Mouse (Mus musculus): ENCODE results near the gene Lrrk1.

Lrrk1 gene

GRCm38 (mm10) chr7:66222621-66223091 lies 165.5 kb downstream of the Lrrk1 start:
- no peak for DNase-seq

DNA sequence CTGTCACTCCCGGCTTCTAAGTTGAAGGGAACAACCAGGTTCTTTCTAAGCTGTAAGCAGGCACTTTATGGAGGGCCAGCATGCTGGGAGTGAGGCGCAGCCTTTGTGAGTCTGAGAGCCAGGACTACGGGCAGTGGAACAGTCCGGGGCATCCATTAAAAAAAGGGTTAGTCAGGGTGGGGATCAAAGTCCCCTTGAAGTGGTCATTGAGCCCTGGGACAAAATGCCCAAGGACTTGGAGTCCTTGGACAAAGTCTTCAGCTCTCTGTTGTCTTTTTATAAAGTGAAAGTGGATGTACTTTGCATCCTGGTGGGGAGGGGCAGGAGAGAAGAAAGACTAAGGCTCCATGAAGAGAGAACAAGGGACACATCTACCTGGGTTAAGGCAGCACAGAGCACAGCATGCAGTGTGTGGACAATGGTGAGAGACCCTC lies 168.3 kb downstream of the Lrrk1 start:
- DNase-seq, result no peak

DNA sequence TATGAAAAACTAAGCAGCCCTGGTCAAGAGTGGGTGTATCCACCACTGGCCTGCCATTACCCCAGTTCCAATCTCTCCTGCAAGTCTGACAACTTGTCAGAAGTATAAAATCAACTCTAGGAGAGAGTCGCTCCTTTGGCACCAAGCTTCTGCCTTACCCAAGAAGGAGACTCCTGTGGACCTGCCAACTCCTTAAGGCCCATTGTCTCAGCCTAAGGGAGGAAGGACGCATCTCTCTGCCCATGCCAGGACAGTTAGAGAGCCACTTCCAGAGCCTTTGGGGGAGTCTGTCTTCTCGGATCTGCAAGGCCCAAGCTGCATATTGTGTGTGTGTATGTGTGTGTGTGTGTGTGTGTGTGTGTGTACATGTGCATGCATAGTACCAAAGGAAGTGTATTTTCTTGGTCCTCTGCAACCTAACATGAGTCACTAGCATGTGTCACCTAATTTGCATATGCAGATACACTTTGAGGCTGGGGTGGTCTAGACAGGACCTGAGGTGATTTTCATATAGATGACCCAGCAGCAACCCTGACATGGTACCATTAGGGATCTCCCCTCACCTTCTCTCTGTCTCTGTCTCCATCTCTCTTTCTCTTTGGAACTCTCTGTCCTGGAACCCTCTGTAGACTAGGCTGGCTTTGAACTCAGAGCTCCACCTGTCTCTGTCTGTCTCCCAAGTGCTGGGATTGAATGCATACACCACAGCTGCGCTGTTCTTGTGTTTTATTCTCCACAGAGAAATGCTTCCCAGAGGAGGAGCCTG lies 168.9 kb downstream of the Lrrk1 start:
- DNase-seq, result peak; percentile 40 to 41

DNA sequence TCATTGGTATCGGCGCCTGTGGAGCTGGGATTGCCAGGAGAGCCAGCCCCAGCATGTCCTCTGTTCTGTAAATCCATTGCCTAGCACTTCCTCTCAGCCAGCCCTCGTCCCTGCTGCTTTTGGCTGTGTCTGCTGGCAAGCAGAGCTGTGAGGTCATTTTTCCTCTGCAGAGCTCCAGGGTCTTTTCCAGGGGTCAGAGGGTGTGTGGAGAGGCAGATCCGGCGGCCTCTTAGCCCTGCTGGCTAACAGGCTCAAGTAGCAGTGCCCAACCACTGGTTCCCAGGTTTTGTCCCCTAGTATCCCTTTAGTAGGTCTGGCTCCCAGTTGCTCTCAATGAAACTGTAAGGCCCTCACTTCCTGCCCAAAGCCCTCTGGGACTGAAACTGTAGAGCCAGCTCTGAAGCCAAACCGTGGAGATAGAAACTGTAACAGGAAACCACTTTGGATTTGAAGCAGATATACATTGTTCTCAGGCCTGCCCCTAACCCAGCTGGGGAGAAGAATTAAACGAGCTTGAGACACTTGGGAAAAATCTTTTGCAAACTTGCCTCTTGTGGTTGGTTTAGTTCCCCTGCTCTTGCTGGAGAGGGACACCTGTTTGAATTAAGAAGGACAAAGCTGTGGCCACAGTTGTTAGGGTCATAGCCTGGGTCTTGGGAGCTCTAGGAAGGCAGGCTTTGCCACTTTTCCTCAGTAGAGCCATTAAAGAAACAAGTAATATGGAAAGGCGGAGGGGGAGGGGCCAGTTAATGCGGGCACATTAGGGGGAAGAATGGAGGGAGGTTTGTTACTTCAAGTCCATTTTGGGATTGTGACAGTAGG lies 169.7 kb downstream of the Lrrk1 start:
- no peak for DNase-seq

DNA sequence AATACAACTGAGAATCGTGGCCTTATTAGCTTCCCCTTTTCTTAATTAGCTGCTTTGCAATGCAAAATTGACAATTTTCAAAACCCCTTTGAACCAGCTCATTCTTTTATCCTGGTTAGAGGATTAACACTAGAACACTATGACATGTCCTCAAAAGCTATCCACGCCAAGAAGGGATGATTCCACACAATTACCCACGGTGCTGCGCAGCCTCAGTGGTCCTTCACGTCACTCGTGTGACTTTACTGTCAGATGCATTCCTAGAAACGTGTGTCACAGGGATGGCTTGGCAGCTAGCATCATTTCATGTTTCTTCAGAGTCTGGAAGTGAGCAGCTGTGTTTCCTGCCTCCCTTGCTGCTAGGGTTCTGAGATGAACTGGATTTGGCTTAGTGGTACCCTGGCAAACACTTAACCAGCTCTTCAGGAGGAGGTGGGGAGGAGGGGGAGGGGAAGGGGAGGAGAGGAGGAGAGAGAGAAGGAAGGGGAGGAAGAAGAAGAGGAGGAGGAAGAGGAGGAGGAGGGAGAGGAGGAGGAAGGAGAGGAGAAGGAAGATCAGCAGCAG lies 170.5 kb downstream of the Lrrk1 start:
- no peak for DNase-seq

DNA sequence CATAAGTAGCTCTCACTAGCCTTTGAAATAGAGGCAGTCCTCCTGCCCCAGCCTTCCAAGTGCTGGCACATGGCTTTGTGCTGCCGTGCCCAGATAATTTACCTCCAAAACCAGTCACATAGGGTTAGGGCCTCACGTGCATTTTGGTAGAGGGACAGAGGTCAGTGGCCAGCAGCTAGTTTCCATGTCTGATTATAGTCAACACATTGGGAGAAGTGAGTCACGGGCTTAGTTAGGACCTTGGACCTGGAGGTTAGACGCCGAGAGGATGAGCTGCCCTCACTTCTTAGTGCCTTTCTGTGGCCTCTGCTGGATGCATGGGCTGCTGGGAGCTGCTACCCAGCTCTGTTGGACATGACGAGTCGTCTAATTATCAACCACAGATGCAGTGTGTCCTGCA lies 171.1 kb downstream of the Lrrk1 start:
- DNase-seq, result no peak

- DNase-seq, result no peak
Measured at GRCm38 (mm10) chr7:66215911-66216310, 172.2 kb downstream of the Lrrk1 start.

GRCm38 (mm10) chr7:66214477-66214876 lies 173.7 kb downstream of the Lrrk1 start:
- no peak for DNase-seq

DNA sequence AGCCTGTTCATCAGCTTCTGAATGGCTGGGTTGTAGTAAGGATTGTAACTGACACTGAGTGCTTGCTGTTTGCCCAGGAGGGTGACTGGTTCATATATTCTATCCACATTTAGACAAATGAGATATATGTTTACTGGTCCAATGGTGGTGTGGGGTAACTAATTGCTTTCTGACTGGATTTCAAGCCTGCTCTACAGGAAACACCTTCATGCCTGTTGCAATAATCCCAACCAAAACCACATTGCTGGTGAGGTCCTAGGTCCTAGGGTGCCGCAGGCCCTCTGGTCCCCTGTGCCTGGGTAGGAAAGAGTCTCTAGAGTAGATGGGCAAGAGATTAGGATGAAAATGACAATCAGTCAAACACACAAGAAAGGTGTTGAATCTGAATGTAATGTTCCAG lies 175.3 kb downstream of the Lrrk1 start:
- no peak for DNase-seq

DNA sequence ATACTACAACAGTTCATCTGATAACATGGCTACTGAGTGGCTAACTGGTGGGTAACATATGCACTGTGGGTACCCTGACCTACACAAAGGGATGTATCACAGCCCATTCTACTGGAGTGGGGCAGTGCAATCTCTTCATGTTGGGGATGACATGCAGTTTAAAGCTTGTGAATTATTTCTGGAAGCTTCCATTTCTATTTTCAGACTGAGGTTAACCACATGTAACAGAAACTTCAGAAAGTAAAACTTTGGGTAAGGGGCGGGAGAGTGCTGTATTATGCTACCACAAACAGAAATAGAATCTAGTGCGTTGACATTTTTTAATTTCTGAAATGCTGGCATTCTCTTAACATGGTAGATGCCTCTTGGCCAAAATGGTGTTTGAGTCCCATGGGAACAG lies 178.2 kb downstream of the Lrrk1 start:
- DNase-seq, result no peak

DNA sequence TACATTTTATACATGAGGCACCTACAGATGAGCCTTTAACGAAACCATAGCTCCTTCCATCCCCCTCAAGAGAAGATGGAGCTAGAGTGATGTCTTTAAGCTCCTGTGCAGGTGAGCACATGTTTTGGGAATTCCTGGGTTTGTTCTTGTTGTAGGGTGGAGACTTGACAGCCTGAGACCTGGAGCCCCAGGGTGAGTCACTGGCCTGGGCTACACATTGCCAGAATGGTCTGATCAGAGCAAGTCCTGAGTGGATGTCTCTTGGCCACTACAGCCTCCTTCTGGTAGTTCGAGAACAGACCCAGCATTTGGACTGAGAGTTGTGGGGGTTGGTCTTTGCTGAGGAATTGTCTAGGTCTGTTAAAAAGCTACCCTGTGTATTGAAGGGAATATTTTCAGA lies 186.5 kb downstream of the Lrrk1 start:
- DNase-seq, result no peak

DNA sequence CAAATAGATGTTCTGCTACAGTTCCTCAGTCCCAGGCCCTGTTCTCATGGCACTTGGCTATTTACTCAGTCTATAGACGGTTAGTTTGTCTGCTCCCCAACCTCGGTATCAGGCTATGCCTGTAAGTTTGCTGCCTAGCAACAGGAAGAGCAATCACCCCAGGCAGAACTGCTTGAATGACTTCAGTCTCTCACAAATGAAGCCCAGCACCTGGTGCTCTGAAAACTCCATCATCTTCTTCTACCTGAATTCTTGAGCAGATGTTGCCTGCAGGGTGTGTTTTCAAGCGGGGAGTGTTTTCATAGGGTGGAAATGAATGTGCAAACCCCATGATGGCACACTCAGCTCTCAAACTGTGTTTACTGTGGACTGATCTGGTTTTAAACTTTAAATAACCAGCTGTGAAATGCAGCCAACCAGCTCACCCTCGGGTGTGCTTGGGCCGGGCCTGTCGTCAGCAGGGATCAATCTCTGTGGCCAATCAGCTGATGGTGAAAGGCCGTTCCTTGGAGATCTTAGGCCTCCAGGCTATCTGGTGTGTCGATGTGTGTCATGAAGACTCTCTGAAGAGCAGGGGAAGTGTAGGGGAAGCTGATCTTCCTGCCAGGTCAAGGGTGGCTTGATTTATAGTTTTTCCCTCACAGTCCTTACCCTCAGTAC lies 187.2 kb downstream of the Lrrk1 start:
- DNase-seq, result peak; percentile 61 to 63

- peak in 1 of 2 experiments; percentile 24 for DNase-seq
Measured at GRCm38 (mm10) chr7:66200383-66200782, 187.8 kb downstream of the Lrrk1 start.

GRCm38 (mm10) chr7:66199391-66199831 lies 188.7 kb downstream of the Lrrk1 start:
- no peak for DNase-seq

- peak in 1 of 2 experiments; percentile 39 for DNase-seq
Measured at GRCm38 (mm10) chr7:66198416-66198815, 189.7 kb downstream of the Lrrk1 start.

- peak; percentile 42 to 44 for DNase-seq
Measured at GRCm38 (mm10) chr7:66196609-66197445, 191.3 kb downstream of the Lrrk1 start.

DNA sequence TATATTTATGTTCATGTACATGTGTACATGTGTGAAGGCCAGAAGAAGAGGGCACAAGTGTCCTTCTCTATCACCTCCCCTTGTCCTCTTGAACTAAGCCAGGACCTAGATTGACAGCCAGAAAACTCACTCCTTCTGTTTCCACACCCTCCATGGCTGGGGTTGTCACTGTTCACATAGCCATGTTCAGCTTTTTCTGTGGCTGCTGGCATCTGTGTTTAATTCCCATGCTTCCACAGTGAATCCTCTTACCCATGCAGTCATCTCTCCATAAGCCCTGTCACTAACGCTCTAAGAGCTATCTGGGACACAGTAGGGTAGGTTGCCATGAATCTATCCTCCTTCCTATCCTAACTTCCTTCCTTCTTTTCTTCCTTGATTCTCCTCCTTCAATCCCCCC lies 192.3 kb downstream of the Lrrk1 start:
- DNase-seq, result no peak

DNA sequence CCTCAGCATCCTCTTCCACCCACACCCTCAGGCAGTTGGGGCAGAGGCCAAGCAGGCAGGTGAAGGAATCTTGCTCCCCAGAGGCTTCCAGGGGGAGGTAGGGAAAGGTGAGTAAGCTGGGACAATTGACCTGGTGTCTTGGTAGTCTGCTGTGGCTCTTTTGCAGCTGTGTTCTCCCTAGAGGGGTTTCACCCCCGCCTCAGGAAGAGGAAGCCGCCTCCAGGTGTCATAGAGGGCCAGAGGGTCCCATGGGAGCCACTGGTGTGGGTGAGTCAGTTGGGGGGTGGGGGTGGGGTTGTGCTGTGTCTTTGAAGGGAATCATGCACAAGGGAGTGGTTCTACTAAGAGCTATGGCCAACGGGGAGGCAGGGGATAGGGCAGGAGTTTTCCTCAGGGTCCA lies 193.6 kb downstream of the Lrrk1 start:
- DNase-seq, result peak; percentile 84 to 86

GRCm38 (mm10) chr7:66190385-66190784 lies 197.8 kb downstream of the Lrrk1 start:
- peak; percentile 45 to 50 for DNase-seq

DNA sequence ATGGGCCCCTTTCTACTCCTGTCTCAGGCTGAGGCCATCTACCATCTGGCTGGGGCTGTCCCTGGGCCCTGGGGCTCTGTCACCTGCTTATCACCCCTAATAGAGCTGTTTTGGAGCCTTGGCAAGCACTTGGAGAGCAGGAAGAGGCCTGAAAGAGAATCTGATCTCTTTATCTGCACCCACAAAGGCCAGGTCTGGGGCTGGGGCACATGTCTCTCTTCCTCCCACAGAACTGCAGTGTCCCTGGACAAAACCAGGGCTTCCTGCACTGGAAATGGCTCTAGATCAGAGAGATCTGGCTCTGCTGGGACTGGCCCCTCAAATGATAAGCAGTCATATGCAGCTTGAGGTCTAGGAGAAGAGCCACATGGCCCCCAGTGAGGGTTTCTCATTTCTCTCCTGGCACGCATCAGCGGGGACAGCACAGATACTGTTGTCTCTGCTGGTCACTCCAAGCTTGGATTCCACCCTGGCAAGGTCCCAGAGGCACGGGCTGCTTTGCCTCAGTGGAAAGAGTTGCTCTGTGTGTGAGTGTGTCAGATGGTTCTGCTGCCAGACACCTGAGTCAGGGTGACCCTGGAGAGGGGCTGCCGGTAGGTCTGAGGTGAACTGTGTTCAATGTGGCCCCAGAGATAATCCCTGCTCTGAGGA lies 200.4 kb downstream of the Lrrk1 start:
- peak in 1 of 2 experiments; percentile 23 for DNase-seq

- peak; percentile 84 to 87 for DNase-seq
Measured at GRCm38 (mm10) chr7:66185370-66185769, 202.8 kb downstream of the Lrrk1 start.
